Mouse (Mus musculus) olfactory bulb, adult 2 months (tissue): Measurements from ENCODE around the gene Myo1g. TPM values are rescaled to one million over a fixed set of nuclear protein-coding genes. Genes with fewer than 3 reads are reported as not detected.

Source experiments
- H3K27ac ChIP-seq: fragments of 200-500 bp; 2 replicates; pipeline ENCODE4 v1.5.1; 2012; ENCODE audit warnings: low read depth, low read length; ENCODE audit not compliant: insufficient read depth
- H3K4me1 ChIP-seq: fragments of 200-500 bp; 2 replicates; pipeline ENCODE4 v1.6.1; 2012; ENCODE audit warnings: low read length; ENCODE audit not compliant: control insufficient read depth, insufficient read depth
- H3K4me3 ChIP-seq: fragments of 200-500 bp; 2 replicates; pipeline ENCODE4 v1.5.1; 2012; ENCODE audit warnings: mild to moderate bottlenecking, low read depth, low read length, moderate library complexity; ENCODE audit not compliant: insufficient read depth
- CTCF ChIP-seq: fragments of 200-500 bp; IDR thresholded peaks from 2 replicates; pipeline ENCODE4 v1.5.1; 2012; ENCODE audit warnings: low read depth, mild to moderate bottlenecking, low read length, moderate library complexity; ENCODE audit not compliant: insufficient read depth
- POLR2A ChIP-seq: fragments of 200-500 bp; IDR thresholded peaks from 2 replicates; pipeline ENCODE4 v1.6.1; 2012; ENCODE audit warnings: mild to moderate bottlenecking, low read depth, low read length, moderate library complexity; ENCODE audit not compliant: insufficient read depth
- WGBS: fragments of 180-500 bp; shearing (Covaris S2); methylation state at CpG from one replicate; pipeline ENCODE4 v1.1.7; 2018; 5-methylcytosine and 5-hydroxymethylcytosine counted together
- polyA plus RNA-seq: library from polyadenylated mRNA; stranded (reverse); fragments of >200 nt; gene quantifications from 2 replicates; pipeline ENCODE4 v1.2.4, GENCODE M21; 2012; ENCODE audit warnings: low replicate concordance; ENCODE audit not compliant: missing spikeins, insufficient read depth, insufficient read length

Gene Myo1g
- polyA plus RNA-seq, 1 experiment: not detected

DNA sequence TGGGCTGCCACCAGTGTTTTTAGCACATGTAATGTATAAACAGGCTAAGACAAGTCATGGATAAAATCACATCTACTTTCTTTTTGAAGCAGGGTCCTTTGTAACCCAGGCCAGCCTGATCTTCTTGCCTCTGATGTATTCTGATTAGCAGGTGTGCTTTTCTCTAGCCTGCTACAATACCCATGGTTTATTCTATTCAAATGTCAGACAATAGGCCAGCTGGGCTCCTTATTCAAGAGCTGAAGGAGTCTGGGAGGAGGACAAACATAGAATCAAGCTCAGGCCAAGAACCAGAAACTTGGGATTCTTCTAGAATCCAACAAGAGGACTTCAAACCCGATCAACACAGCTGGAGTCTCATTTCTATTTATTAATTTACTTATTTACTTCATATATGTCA is 4.5 kb upstream of the Myo1g start:
- WGBS: 24% methylated on average over 1 of the region's 1 CpGs
- 0 out of 2 replicates have a peak, but pooled peaks cover 2% of the 10 kb centered on the region for H3K4me1 ChIP-seq
- no peak overlapping the region for H3K27ac ChIP-seq
- no peak overlapping the region for H3K4me3 ChIP-seq
- no peak for TF ChIP-seq CTCF
- no peak for TF ChIP-seq POLR2A

- WGBS: 74% methylated on average over 4 of the region's 4 CpGs
- H3K27ac ChIP-seq: no peak overlapping the region
- H3K4me3 ChIP-seq: no peak overlapping the region
- H3K4me1 ChIP-seq: 0 out of 2 replicates have a peak, but pooled peaks cover 2% of the 10 kb centered on the region
- TF ChIP-seq POLR2A (no peak), CTCF (no peak)
Measured at GRCm38 (mm10) chr11:6524880-6525238, 4.1 kb upstream of the Myo1g start.

DNA sequence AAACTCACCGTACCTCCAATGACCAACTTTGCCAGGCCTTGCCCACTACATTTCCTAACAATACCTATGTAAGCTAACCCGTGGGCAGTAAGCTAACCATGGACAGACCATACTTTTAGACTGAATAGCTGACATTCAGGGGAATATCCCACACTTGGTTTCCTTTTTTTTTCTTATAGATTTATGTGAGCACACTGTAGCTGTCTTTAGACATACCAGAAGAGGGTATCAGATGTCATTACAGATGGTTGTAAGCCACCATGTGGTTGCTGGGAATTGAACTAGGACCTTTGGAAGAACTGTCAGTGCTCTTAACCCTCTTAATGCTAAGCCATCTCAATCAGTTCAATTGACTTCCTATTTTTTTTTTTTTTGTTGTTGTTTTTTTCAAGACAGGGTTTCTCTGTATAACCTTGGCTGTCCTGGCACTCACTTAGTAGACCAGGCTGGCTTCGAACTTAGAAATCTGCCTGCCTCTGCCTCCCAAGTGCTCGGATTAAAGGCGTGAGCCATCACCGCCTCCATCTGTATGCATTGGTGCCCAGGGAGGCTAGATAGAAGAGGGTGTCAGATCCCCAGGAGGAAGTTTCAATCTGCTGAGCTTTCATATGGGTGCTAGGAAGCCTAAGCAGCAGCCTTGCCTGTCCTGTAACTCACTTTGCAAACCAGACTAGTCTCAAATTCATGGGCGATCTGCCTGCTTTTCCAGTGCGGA is 3.6 kb upstream of the Myo1g start:
- Histone ChIP-seq H3K4me1 (0 out of 2 replicates have a peak, but pooled peaks cover 2% of the 10 kb centered on the region), H3K27ac (no peak overlapping the region), H3K4me3 (no peak overlapping the region)
- 93% methylated on average over 8 of the region's 8 CpGs for WGBS
- TF ChIP-seq CTCF: no peak
- no peak for TF ChIP-seq POLR2A

DNA sequence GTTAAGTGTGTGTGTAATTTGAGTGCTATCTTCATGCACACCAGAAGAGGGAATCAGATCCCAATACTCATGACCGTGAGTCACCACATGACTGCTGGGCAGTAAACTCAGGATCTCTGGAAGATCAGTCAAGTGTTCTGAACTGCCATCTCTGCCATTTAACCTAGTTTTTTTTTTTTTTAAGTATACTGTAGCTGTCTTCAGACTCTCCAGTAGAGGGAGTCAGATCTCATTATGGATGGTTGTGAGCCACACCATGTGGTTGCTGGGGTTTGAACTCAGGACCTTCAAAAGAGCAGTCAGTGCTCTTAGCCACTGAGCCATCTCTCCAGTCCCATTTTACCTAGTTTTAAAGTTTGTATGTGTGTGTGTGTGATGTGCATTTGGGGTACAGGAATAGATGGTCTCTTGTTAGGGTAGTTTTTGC is 2.9 kb upstream of the Myo1g start:
- H3K4me3 ChIP-seq: no peak overlapping the region
- no peak overlapping the region for H3K27ac ChIP-seq
- WGBS: 77% methylated on average over 1 of the region's 1 CpGs
- H3K4me1 ChIP-seq: no peaks in the 10 kb centered on the region
- TF ChIP-seq POLR2A: no peak
- TF ChIP-seq CTCF: no peak

DNA sequence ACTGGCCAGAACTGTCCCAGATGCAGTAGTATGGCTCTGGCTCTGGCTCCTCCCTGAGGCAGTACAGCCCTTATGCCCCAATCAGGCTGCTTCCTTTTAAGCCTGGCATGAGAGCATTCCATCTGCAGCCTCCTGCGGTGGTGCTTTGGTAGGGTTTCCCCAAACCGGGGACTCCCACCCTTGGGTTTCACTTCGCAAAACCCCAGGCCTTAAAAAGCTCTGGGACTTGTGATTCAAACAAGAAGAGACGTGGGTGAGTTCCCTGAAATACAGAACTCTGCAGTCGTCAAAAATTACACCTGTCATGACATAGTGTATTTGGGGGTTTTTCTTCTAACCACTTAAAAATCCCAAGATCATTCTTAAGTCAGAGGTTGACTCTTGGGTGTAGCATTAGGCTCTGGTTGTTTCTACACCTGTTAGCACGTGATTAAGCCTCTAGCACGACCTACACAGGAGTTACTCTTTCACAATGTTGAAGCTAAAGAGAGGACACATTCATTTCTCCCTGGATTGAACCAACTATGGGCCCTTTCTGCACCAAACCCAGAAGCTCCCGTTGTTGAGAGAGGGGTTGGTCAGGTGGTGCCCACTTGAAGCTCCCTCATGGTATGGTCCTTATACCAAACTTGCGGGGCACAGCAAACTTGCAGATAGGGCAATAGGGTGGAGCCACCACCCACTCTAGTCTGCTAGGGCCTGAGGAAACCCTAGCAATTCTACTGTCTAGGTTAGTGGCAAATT is 2.2 kb upstream of the Myo1g start:
- H3K4me1 ChIP-seq: no peaks in the 10 kb centered on the region
- 81% methylated on average over 9 of the region's 9 CpGs for WGBS
- H3K4me3 ChIP-seq: no peak overlapping the region
- H3K27ac ChIP-seq: no peak overlapping the region
- TF ChIP-seq CTCF (no peak), POLR2A (no peak)

DNA sequence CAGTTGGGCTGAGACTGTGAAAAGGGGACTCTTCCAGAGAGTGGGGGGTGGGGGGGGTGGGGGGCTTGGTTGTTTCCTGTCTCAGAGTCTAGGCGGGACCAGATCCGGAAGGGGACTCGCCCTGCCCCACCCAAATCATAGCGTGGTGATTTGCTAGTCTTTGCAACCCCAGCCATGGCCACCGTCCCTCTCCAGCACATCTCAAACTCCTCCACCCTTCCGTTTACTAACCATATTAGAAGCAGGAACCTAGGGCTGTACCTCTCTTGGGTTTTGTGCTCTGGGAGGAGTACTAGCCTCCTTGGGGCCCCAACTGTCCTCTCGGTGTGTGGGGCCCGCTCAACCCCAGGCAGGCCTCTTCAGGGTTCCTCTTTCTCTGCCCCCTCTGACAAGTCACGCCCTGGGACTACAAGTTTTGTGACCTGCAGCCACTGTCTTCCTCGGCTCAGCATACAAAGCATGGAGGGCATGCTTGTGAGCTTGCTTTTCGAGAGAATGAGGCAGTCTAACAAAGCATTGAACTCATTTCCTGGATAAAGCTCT is 1.2 kb downstream of the Myo1g start:
- whole genome bisulfite sequencing: 82% methylated on average over 11 of the region's 11 CpGs
- TF ChIP-seq POLR2A (no peak), CTCF (no peak)
- H3K4me3 ChIP-seq: no peak overlapping the region
- 0 out of 2 replicates have a peak, but pooled peaks cover 5% of the 10 kb centered on the region for H3K4me1 ChIP-seq
- H3K27ac ChIP-seq: no peak overlapping the region

DNA sequence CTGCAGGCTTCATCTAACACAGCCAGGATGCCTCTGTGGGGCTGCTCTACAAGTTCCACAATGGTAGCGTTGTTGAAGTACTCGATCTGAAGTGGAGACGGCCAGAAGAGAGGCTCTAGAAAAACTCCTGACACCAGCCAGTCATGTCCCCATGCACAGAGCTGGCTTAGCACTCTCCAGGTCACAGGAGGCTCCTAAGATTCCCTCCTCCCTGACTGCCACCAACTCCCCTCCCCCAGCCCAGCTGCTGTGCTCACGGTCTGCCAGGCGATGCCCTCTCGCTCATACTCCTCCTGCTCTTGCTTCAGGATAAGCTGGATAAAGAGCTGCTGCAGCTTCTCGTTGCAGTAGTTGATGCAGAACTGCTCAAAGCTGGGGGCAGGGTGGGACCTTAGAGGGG is 5.9 kb downstream of the Myo1g start:
- Histone ChIP-seq H3K27ac (no peak overlapping the region), H3K4me1 (0 out of 2 replicates have a peak, but pooled peaks cover 5% of the 10 kb centered on the region), H3K4me3 (no peak overlapping the region)
- TF ChIP-seq POLR2A: no peak
- no peak for TF ChIP-seq CTCF
- WGBS: 42% methylated on average over 7 of the region's 7 CpGs

DNA sequence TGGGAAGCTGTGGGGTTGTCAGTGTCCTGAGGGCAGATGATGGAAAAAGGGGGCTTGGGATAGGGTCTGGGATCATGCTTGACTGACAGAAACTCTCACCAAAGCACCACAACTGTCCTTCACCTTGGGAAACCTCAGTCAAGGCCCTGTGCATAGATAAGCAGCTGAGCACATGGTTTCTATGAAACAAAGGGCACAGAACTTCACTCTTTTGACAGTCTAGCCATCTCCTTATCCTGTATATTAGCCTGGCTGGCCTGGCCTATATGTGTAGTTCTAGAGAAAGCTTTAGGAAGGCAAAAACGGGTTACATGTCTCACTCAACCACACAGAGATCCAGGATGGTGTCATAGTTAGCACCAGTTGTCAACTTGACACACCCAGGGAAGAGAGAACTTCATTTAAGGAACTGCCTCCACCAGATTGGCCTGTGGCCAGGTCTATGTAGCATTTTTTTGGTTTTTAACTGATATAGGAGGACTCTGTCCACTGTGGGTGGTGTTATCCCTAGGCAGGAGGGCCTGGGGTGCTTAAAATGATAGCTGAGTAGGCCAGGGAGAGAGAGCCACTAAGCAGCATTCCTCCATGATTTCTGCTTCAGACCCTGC is 12.4 kb downstream of the Myo1g start:
- TF ChIP-seq POLR2A (no peak), CTCF (no peak)
- H3K4me1 ChIP-seq: no peaks in the 10 kb centered on the region
- WGBS: 61% methylated on average over 1 of the region's 1 CpGs
- no peak overlapping the region for H3K4me3 ChIP-seq
- no peak overlapping the region for H3K27ac ChIP-seq

DNA sequence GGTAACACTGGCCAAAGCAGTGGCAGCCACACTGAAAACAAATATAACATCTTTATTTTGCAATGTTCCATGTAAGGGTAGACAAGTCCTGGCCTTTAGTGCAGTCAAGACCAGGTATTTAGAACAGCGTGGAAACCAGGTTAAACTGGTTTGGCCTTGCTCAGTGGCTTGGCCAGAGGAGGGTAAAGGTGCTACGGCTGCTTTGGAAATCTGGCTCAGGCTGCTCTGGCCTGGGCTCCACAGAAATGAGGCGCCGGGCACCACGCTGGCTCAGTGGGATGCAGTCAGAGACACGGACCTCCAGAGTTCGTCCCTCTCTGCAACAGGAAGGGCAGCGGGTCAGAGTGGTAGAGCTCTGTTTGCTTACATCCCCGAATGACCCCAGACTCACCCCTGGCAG is 14.2 kb downstream of the Myo1g start:
- no peak for TF ChIP-seq POLR2A
- no peak for TF ChIP-seq CTCF
- H3K4me3 ChIP-seq: no peak overlapping the region
- H3K4me1 ChIP-seq: no peaks in the 10 kb centered on the region
- no peak overlapping the region for H3K27ac ChIP-seq
- WGBS: 89% methylated on average over 9 of the region's 9 CpGs
